Mouse (Mus musculus) C2C12 (cell line): ENCODE results near the gene Strn. TPM values are rescaled to one million over a fixed set of nuclear protein-coding genes. Genes with fewer than 3 reads are reported as not detected.

Experiments
- H3K27me3 ChIP-seq: one replicate; pipeline ENCODE4 v1.6.1; 2011; ENCODE audit not compliant: control insufficient read depth, insufficient read depth, insufficient read length
- H3K36me3 ChIP-seq: one replicate; pipeline ENCODE4 v1.6.1; 2011; ENCODE audit not compliant: control insufficient read depth, insufficient read depth
- H3K4me3 ChIP-seq: one replicate; pipeline ENCODE4 v1.5.1; 2011; ENCODE audit warnings: mild to moderate bottlenecking, control low read depth; ENCODE audit not compliant: poor library complexity, insufficient read depth, severe bottlenecking
- H3K79me2 ChIP-seq: one replicate; pipeline ENCODE4 v1.6.1; 2011; ENCODE audit not compliant: control insufficient read depth, insufficient read depth
- H3K79me3 ChIP-seq: one replicate; pipeline ENCODE4 v1.6.1; 2011; ENCODE audit warnings: low read depth, control low read depth
- H3ac ChIP-seq: one replicate; pipeline ENCODE3; 2011; ENCODE audit warnings: low read depth; ENCODE audit not compliant: control insufficient read depth, insufficient read length
- CEBPB ChIP-seq: IDR thresholded peaks from one replicate; pipeline ENCODE4 v1.6.1; 2011; ENCODE audit warnings: low read depth, mild to moderate bottlenecking, control low read depth, moderate library complexity
- CTCF ChIP-seq: IDR thresholded peaks from one replicate; pipeline ENCODE4 v1.5.1; 2011; ENCODE audit not compliant: control insufficient read depth, insufficient read depth, insufficient read length
- FOSL1 ChIP-seq: IDR thresholded peaks from one replicate; pipeline ENCODE4 v1.8.0; 2011; ENCODE audit warnings: mild to moderate bottlenecking, low read length; ENCODE audit not compliant: poor library complexity, insufficient read depth, severe bottlenecking
- MAX ChIP-seq: IDR thresholded peaks from one replicate; pipeline ENCODE4 v1.6.1; 2011; ENCODE audit warnings: mild to moderate bottlenecking, control low read depth
- MYOD1 ChIP-seq: IDR thresholded peaks from one replicate; pipeline ENCODE4 v1.6.1; 2011; ENCODE audit warnings: low read depth; ENCODE audit not compliant: control insufficient read depth, insufficient read length
- MYOG ChIP-seq: IDR thresholded peaks from one replicate; pipeline ENCODE4 v1.6.1; 2011; ENCODE audit not compliant: control insufficient read depth, insufficient read length; ENCODE audit errors: extremely low read depth
- USF1 ChIP-seq: IDR thresholded peaks from one replicate; pipeline ENCODE4 v1.6.1; 2011; ENCODE audit warnings: low read depth, mild to moderate bottlenecking, control low read depth, moderate library complexity
- polyA plus RNA-seq: library from polyadenylated mRNA; unstranded; fragments of >200 nt; fragmentation: generic; extraction: Trizol; gene quantifications from one replicate; pipeline ENCODE4 v1.2.1, GENCODE M21; 2012; ENCODE audit warnings: missing spikeins

Gene Strn
- polyA plus RNA-seq, 1 experiment, result 4.6 TPM

DNA sequence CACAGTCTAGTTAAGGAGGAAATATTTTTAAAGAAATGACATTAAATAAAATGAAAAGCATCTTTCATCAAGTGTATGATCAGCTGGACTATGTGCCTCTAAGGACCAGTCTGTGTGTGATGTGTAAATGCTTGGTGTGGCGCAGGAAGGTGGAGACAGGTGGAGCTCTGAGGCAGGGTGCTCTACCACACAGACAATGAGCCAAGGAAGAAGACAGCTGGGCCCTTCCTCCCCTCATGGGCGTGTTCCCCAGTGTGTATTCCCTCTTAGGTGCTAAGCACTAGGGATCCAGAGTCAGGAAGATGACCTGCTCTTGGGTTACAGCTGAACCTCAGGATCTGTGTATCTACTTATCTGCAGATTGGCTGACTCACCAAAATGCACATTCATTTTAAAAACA is 122.5 kb downstream of the Strn start:
- Histone ChIP-seq H3ac (no peak overlapping the region), H3K27me3 (no peaks in the 10 kb centered on the region), H3K36me3 (no peaks in the 10 kb centered on the region), H3K4me3 (no peak overlapping the region), H3K79me2 (no peaks in the 10 kb centered on the region), H3K79me3 (no peaks in the 10 kb centered on the region)
- TF ChIP-seq CTCF (no peak), MAX (no peak), USF1 (no peak), CEBPB (no peak), FOSL1 (no peak)

- TF ChIP-seq CTCF (no peak), USF1 (no peak), CEBPB (no peak), FOSL1 (no peak), MYOG (no peak)
- no peaks in the 10 kb centered on the region for H3K79me2 ChIP-seq
- H3K79me3 ChIP-seq, result no peaks in the 10 kb centered on the region
- no peak overlapping the region for H3ac ChIP-seq
- H3K36me3 ChIP-seq, result no peaks in the 10 kb centered on the region
- H3K4me3 ChIP-seq, result no peak overlapping the region
- H3K27me3 ChIP-seq, result no peaks in the 10 kb centered on the region
Measured at GRCm38 (mm10) chr17:78611117-78611516, 125.9 kb downstream of the Strn start.

GRCm38 (mm10) chr17:78609191-78609855 is 127.7 kb downstream of the Strn start:
- no peaks in the 10 kb centered on the region for H3K79me2 ChIP-seq
- no peaks in the 10 kb centered on the region for H3K36me3 ChIP-seq
- no peak for TF ChIP-seq CTCF
- no peak overlapping the region for H3ac ChIP-seq
- H3K27me3 ChIP-seq, result no peaks in the 10 kb centered on the region
- H3K4me3 ChIP-seq, result no peak overlapping the region
- H3K79me3 ChIP-seq, result no peaks in the 10 kb centered on the region

GRCm38 (mm10) chr17:78608716-78609115 is 128.3 kb downstream of the Strn start:
- H3K36me3 ChIP-seq, result no peaks in the 10 kb centered on the region
- H3K27me3 ChIP-seq, result no peaks in the 10 kb centered on the region
- H3ac ChIP-seq, result no peak overlapping the region
- H3K79me2 ChIP-seq, result no peaks in the 10 kb centered on the region
- TF ChIP-seq MYOD1 (no peak), MYOG (no peak), USF1 (no peak), MAX (no peak), CTCF (no peak), FOSL1 (no peak), CEBPB (no peak)
- H3K79me3 ChIP-seq, result no peaks in the 10 kb centered on the region
- H3K4me3 ChIP-seq, result no peak overlapping the region

DNA sequence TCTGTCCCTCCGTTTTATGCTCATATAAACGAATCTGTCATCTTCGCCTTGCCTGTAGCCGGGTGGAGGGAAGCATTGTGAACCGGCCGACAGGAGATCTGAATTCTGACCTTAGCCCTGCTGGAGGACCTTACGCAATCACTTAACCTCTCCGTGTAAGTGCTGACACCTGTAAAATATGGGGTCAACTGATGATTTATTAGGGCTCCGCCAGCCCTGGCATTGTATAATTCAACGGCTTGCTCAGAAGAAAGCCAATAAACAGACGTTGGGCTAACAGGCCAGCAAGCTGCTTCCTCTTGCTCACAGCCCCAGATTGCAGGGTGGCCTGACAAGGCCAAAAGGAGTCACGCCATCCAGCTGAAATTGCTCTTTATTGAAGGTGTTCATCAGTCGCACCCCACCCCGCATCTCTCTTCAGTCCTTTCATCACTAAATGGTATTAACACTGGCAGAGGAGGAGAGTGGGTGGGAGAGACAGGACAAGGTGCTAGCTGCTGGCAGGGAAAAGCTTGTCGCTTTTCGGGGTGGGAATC is 128.8 kb downstream of the Strn start:
- no peaks in the 10 kb centered on the region for H3K79me2 ChIP-seq
- H3K79me3 ChIP-seq, result no peaks in the 10 kb centered on the region
- no peaks in the 10 kb centered on the region for H3K36me3 ChIP-seq
- no peak overlapping the region for H3ac ChIP-seq
- H3K4me3 ChIP-seq, result no peak overlapping the region
- no peaks in the 10 kb centered on the region for H3K27me3 ChIP-seq
- TF ChIP-seq MYOG (no peak), USF1 (no peak), CTCF (no peak), MYOD1 (no peak), FOSL1 (no peak), MAX (no peak), CEBPB (no peak)

DNA sequence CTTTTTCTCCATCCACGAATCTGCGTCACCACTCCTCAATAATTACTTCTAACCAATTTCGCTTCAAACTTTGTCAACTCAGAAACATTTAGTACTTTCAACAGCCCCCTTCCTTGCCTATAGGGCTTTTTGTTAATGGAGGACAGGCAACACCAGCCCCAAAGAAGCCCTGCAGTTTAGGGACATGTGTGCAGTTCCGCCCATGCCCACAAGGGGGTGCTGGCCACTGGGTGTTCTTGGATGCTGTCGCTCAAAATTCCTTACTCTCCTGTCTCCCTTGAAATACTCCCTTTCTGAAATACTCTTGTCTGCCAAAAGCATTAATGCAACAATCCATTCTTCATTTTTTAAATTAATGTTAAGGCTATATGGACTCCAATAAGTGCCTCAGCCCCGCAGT is 132.6 kb downstream of the Strn start:
- H3K27me3 ChIP-seq, result no peaks in the 10 kb centered on the region
- H3ac ChIP-seq, result no peak overlapping the region
- no peaks in the 10 kb centered on the region for H3K36me3 ChIP-seq
- TF ChIP-seq USF1, result no peak
- peak; percentile 80 for TF ChIP-seq CTCF
- TF ChIP-seq MAX, result no peak
- TF ChIP-seq FOSL1, result no peak
- no peak for TF ChIP-seq MYOD1
- no peak for TF ChIP-seq CEBPB
- no peak overlapping the region for H3K4me3 ChIP-seq
- no peaks in the 10 kb centered on the region for H3K79me2 ChIP-seq
- no peaks in the 10 kb centered on the region for H3K79me3 ChIP-seq
